In genomic region chr3:105901468-105901867, GRCm38 (mm10) we compare ENCODE assay signal across 40 mouse cellular contexts. TPM values are rescaled to one million over a fixed set of nuclear protein-coding genes. Genes with fewer than 3 reads are reported as not detected.
"Had no signal": no experiment of that assay in that cellular context is flagged by ENCODE, and none has a peak within 500 bp of the region (broad histone marks: within the 10 kb centered on the region; RNA-seq: fewer than 3 reads in every experiment).

No protein-coding gene starts in this region.

- DNase-seq: heart, adult 2 months; heart, postnatal 10 days; heart, postnatal 14 days; heart, postnatal 36 days; heart, postnatal 4 days; kidney, adult 11 months; kidney, adult 18-20 months; kidney, adult 2 months; kidney, adult 8-10 months; kidney, postnatal 10 days; kidney, postnatal 14 days; kidney, postnatal 25 days; kidney, postnatal 4 days; layer of hippocampus, postnatal 36 days had no signal

- H3K36me3 ChIP-seq: heart, embryonic 10.5 days; heart, embryonic 12.5 days; heart, embryonic 13.5 days; heart, embryonic 15.5 days; hindbrain, embryonic 10.5 days; hindbrain, embryonic 12.5 days; hindbrain, embryonic 13.5 days; hindbrain, embryonic 15.5 days; intestine, embryonic 15.5 days; kidney, embryonic 15.5 days had no signal

- H3K4me3 ChIP-seq: heart, adult 2 months; heart, embryonic 10.5 days; heart, embryonic 12.5 days; heart, embryonic 13.5 days; heart, embryonic 15.5 days; hindbrain, embryonic 10.5 days; hindbrain, embryonic 12.5 days; hindbrain, embryonic 13.5 days; hindbrain, embryonic 15.5 days; intestine, embryonic 15.5 days; kidney, embryonic 15.5 days; layer of hippocampus, adult 2 months had no signal

- H3K9me3 ChIP-seq: heart, embryonic 10.5 days; heart, embryonic 12.5 days; heart, embryonic 13.5 days; heart, embryonic 15.5 days; hindbrain, embryonic 10.5 days; hindbrain, embryonic 12.5 days; hindbrain, embryonic 13.5 days; hindbrain, embryonic 15.5 days; intestine, embryonic 15.5 days; kidney, embryonic 15.5 days had no signal

- H3K27me3 ChIP-seq: hindbrain, embryonic 12.5 days; hindbrain, embryonic 13.5 days; hindbrain, embryonic 15.5 days; intestine, embryonic 15.5 days; kidney, embryonic 15.5 days had no signal

- ATAC-seq: hindbrain, embryonic 16.5 days; hindbrain, postnatal 0 days; intestine, embryonic 15.5 days; intestine, embryonic 16.5 days; intestine, postnatal 0 days had no signal

- H3K9ac ChIP-seq: heart, embryonic 12.5 days; heart, embryonic 13.5 days; heart, embryonic 15.5 days; hindbrain, embryonic 12.5 days; hindbrain, embryonic 13.5 days; hindbrain, embryonic 14.5 days; hindbrain, embryonic 15.5 days; intestine, embryonic 15.5 days; kidney, embryonic 15.5 days had no signal

- H3K4me1 ChIP-seq: hindbrain, embryonic 10.5 days; hindbrain, embryonic 12.5 days; hindbrain, embryonic 13.5 days; hindbrain, embryonic 15.5 days; intestine, embryonic 15.5 days had no signal

- H3K27ac ChIP-seq: heart, adult 2 months; heart, embryonic 10.5 days; heart, embryonic 13.5 days; heart, embryonic 15.5 days; hindbrain, embryonic 10.5 days; hindbrain, embryonic 12.5 days; hindbrain, embryonic 13.5 days; hindbrain, embryonic 14.5 days; hindbrain, embryonic 15.5 days; hindbrain, postnatal 0 days; intestine, embryonic 15.5 days; kidney, embryonic 15.5 days; kidney, postnatal 0 days; layer of hippocampus, adult 2 months had no signal

- H3K4me2 ChIP-seq: heart, embryonic 11.5 days; heart, embryonic 12.5 days; heart, embryonic 13.5 days; heart, embryonic 15.5 days; hindbrain, embryonic 12.5 days; hindbrain, embryonic 13.5 days; hindbrain, embryonic 14.5 days; hindbrain, embryonic 15.5 days; intestine, embryonic 15.5 days; kidney, embryonic 15.5 days had no signal

RNA-seq across cellular contexts. Expression of gene Tmigd3, which starts 30.8 kb away (rescaled TPM):
- total RNA-seq: heart, postnatal 10 days; heart, postnatal 25 days; hematopoietic stem cell, adult 5-6 weeks; hindbrain, postnatal 0 days; layer of hippocampus, postnatal 25 days; layer of hippocampus, postnatal 36 days had no signal
- polyA plus RNA-seq: heart, adult 2 months; hindbrain, embryonic 10.5 days; hindbrain, embryonic 11.5 days; hindbrain, embryonic 12.5 days; hindbrain, embryonic 13.5 days; hindbrain, embryonic 14.5 days; hindbrain, embryonic 15.5 days; hindbrain, embryonic 16.5 days; hindbrain, postnatal 0 days; inflammation-experienced regulatory T-cells, adult 6 months; kidney, embryonic 15.5 days; kidney, embryonic 16.5 days had no signal

RNA-seq across cellular contexts. Expression of gene Adora3, which starts 30.8 kb away (rescaled TPM):
- total RNA-seq: heart, adult 2 months; heart, postnatal 4 days; hematopoietic stem cell, adult 5-6 weeks had no signal
- polyA plus RNA-seq: heart, embryonic 10.5 days; heart, embryonic 14.5 days; hindbrain, embryonic 12.5 days; intestine, embryonic 14.5 days; kidney, embryonic 15.5 days; kidney, embryonic 16.5 days had no signal
